In the genomic region with DNA sequence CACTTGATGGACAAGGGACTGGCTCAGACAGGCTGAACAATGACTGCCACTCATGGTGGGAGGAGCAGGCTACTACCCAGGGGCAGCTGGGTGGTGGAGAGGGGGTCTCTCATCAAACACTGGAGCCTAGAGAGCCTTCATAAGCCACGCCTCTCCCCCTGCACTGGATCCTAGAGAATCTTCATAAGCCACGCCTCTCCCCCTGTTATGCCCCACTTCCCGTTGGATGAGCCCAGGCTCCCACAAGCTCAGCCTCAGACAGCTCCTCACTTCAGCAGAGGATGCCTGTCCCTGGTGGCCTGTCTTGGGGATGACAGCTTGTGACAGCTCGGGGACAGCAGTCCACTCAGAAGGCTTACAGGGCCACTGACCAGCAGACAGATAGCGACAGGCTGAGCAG, we compare ENCODE assay signal across 12 mouse cellular contexts. TPM values are rescaled to one million over a fixed set of nuclear protein-coding genes. Genes with fewer than 3 reads are reported as not detected.
DNase-seq lines count a peak whose midpoint lies in the region; ATAC-seq and TF ChIP-seq lines count a peak whose summit lies in the region.
"Had no signal": no experiment of that assay in that cellular context is flagged by ENCODE, and none has a peak within 500 bp of the region (broad histone marks: within the 10 kb centered on the region; RNA-seq: fewer than 3 reads in every experiment).

No protein-coding gene starts in this region.

- DNase-seq in cerebellum, postnatal 10 days: peak; percentile 61 to 63
- DNase-seq in cerebellum, postnatal 4 days (ENCODE audit: low spot score in 2 of 2): no peak
- DNase-seq in liver, adult 2 months (ENCODE audit: extremely low read depth, low read depth, low spot score): no peak
- DNase-seq in embryo, embryonic 11 days: peak; percentile 71
- peak; percentile 28 to 48 for DNase-seq in lung, postnatal 4 days
- DNase-seq in gastrocnemius, postnatal 25 days: no peak
- DNase-seq in frontal cortex, postnatal 10 days (ENCODE audit: low spot score in 2 of 2): no peak
- DNase-seq: cerebellum, adult 8-10 months; gastrocnemius, postnatal 36 days; kidney, adult 9 months; liver, embryonic 13.5 days had no signal

- H3K9ac ChIP-seq in liver, adult 2 months (ENCODE audit: low read depth, low read length): no peak overlapping the region
- H3K9ac ChIP-seq in liver, embryonic 12.5 days: no peak overlapping the region
- H3K9ac ChIP-seq: liver, embryonic 13.5 days had no signal

- H3K27ac ChIP-seq in liver, adult 2 months (replicated peaks; ENCODE audit: insufficient read depth, low read depth, low read length): no peak overlapping the region
- H3K27ac ChIP-seq in liver, embryonic 12.5 days: no peak overlapping the region
- H3K27ac ChIP-seq: liver, embryonic 13.5 days had no signal

- no peaks in the 10 kb centered on the region for H3K79me2 ChIP-seq in liver, adult 2 months (ENCODE audit: control insufficient read depth, insufficient read depth, low read length)

- no peaks in the 10 kb centered on the region for H3K4me1 ChIP-seq in liver, adult 2 months (ENCODE audit: control insufficient read depth, insufficient read depth, low read length)
- H3K4me1 ChIP-seq in liver, embryonic 12.5 days: peaks cover 13% of the 10 kb centered on the region

- WGBS in liver, adult 2 months: 77% methylated on average over 5 of the region's 5 CpGs
- WGBS in liver, embryonic 12.5 days (ENCODE audit: insufficient replicate concordance): 43% methylated on average over 5 of the region's 5 CpGs

- peak; percentile 5; the same call in 1 of the 2 replicates for TF ChIP-seq CTCF in liver, adult 2 months (IDR thresholded peaks at IDR 0.05; ENCODE audit: low read depth, low read length)

- no peak for TF ChIP-seq POLR2A in liver, adult 2 months (IDR thresholded peaks at IDR 0.05; ENCODE audit: extremely low read depth, insufficient read depth, low read length)

- no peak overlapping the region for H3K4me3 ChIP-seq in liver, adult 2 months (ENCODE audit: insufficient read depth, low read depth, low read length)
- no peak overlapping the region for H3K4me3 ChIP-seq in liver, embryonic 12.5 days
- H3K4me3 ChIP-seq: liver, embryonic 13.5 days had no signal

- ATAC-seq in liver, embryonic 12.5 days: no peak

- H3K36me3 ChIP-seq in liver, adult 2 months (ENCODE audit: control insufficient read depth, insufficient read depth, low read length): no peaks in the 10 kb centered on the region
- no peaks in the 10 kb centered on the region for H3K36me3 ChIP-seq in liver, embryonic 12.5 days
- H3K36me3 ChIP-seq: liver, embryonic 13.5 days had no signal

- H3K4me2 ChIP-seq in liver, embryonic 12.5 days: no peak overlapping the region
- H3K4me2 ChIP-seq: liver, embryonic 13.5 days had no signal

- no peaks in the 10 kb centered on the region for H3K9me3 ChIP-seq in liver, embryonic 12.5 days (replicated peaks)
- H3K9me3 ChIP-seq: liver, embryonic 13.5 days had no signal

- H3K27me3 ChIP-seq in liver, adult 2 months (ENCODE audit: control insufficient read depth, insufficient read depth, low read length): no peaks in the 10 kb centered on the region
- H3K27me3 ChIP-seq in liver, embryonic 12.5 days (replicated peaks): peaks cover 10% of the 10 kb centered on the region; the same call in 1 of the 2 replicates
- H3K27me3 ChIP-seq: liver, embryonic 13.5 days had no signal

RNA-seq across cellular contexts. Expression of a gene that starts 17.7 kb away (rescaled TPM):
- total RNA-seq in liver, adult 2 months (2014; rRNA removed): 0.28 TPM in 1 of 2 replicates, not detected in the other
- 0.22 and 0.51 TPM in 2 replicates for polyA plus RNA-seq in liver, adult 2 months (2012; rRNA removed)
- polyA plus RNA-seq in liver, embryonic 12.5 days (2016; fragmentation: Nextera tagmentation; extraction: Ambion mirVana): 0.12 and 0.42 TPM in 2 replicates
- total RNA-seq in gastrocnemius, postnatal 25 days (2021): 10 to 100 TPM in 1 of 2 experiments, 1 to 10 TPM in 1; 6.7 to 15.0 TPM
- polyA plus RNA-seq: liver, embryonic 13.5 days had no signal

Comparison
In these comparisons a context has a peak if more than half of its experiments do, and no peak if none do; other contexts are left out.
1. DNase-seq: peak in cerebellum, postnatal 10 days (2 of 2), embryo, embryonic 11 days (single experiment) and lung, postnatal 4 days (2 of 2); none in cerebellum, postnatal 4 days (0 of 2), liver, adult 2 months (single experiment), gastrocnemius, postnatal 25 days (single experiment) and frontal cortex, postnatal 10 days (0 of 2).